Comparison of ENCODE assay signal across 8 mouse cellular contexts in genomic region chr6:106799333-106800226, GRCm38 (mm10). TPM values are rescaled to one million over a fixed set of nuclear protein-coding genes. Genes with fewer than 3 reads are reported as not detected.
DNase-seq lines count a peak whose midpoint lies in the region; ATAC-seq and TF ChIP-seq lines count a peak whose summit lies in the region.

Gene Crbn, minus strand, starts transcription at chr6:106800077.

- intact Hi-C loops in gastrocnemius, adult 2 months (cut with DNase I) = loop anchor here (5.0 kb wide), 2 partner anchors 32 to 1263 kb away; partner anchors contain the start of gene Trnt1
- intact Hi-C loops in left cerebral cortex, adult 2 months (cut with DNase I) = loop anchor here (2.0 to 10.0 kb wide), 2 partner anchors 31 to 925 kb away; partner anchors contain the start of gene Trnt1

- peak within 1 kb of the TSS; percentile 89 for H3K4me2 ChIP-seq in hindbrain, postnatal 0 days (ENCODE audit: low read depth, low read length)

- WGBS in hindbrain, postnatal 0 days = 3% methylated on average over 57 of the region's 57 CpGs

- H3K4me3 ChIP-seq in gastrocnemius, adult 2 months = peak within 1 kb of the TSS; percentile 80
- peak within 1 kb of the TSS; percentile 82 for H3K4me3 ChIP-seq in hindbrain, postnatal 0 days (ENCODE audit: low read length)
- peak within 1 kb of the TSS; percentile 74 for H3K4me3 ChIP-seq in left cerebral cortex, adult 2 months

- H3K4me1 ChIP-seq in hindbrain, postnatal 0 days (ENCODE audit: insufficient read depth, low read length) = peaks cover 12% of the 10 kb centered on the region; the same call in 1 of the 2 replicates

- peak within 1 kb of the TSS; percentile 91 for H3K27ac ChIP-seq in gastrocnemius, adult 2 months
- H3K27ac ChIP-seq in hindbrain, postnatal 0 days = no peak within 1 kb of the TSS
- peak within 1 kb of the TSS; percentile 68 for H3K27ac ChIP-seq in left cerebral cortex, adult 2 months

- H3K27me3 ChIP-seq in hindbrain, postnatal 0 days (ENCODE audit: insufficient read depth, low read length) = no peaks in the 10 kb centered on the region

- ATAC-seq in hindbrain, postnatal 0 days = peak; percentile 97
- peak; percentile 98 for ATAC-seq in megakaryocyte, adult 5-6 weeks (ENCODE audit: poor library complexity, severe bottlenecking)

- H3K9me3 ChIP-seq in hindbrain, postnatal 0 days (ENCODE audit: low read length) = no peaks in the 10 kb centered on the region

- peak within 1 kb of the TSS; percentile 82 for H3K9ac ChIP-seq in hindbrain, postnatal 0 days (replicated peaks; ENCODE audit: low read length)

- H3K36me3 ChIP-seq in hindbrain, postnatal 0 days (ENCODE audit: insufficient read depth, low read length) = peaks cover 4% of the 10 kb centered on the region; the same call in 1 of the 2 replicates

- peak; percentile 81 for DNase-seq in WW6 (ENCODE audit: low read depth, low spot score)
- peak; percentile 94 to 96 for DNase-seq in cerebellum, postnatal 4 days (ENCODE audit: low spot score in 2 of 2)
- peak; percentile 94 for DNase-seq in gastrocnemius, adult 2 months
- DNase-seq in hindbrain, postnatal 0 days (ENCODE audit: low spot score) = peak; percentile 96
- peak; percentile 90 to 97 for DNase-seq in left cerebral cortex, adult 2 months (ENCODE audit: extremely low spot score in 1 of 2, low spot score in 2 of 2)
- peak; percentile 92 to 93 for DNase-seq in right cerebral cortex, adult 2 months (ENCODE audit: low spot score in 2 of 2)
- DNase-seq in urinary bladder, postnatal 14 days (ENCODE audit: low spot score) = peak; percentile 91

- no peak; the same call in 1 of the 2 replicates for TF ChIP-seq CTCF in gastrocnemius, adult 2 months (IDR thresholded peaks at IDR 0.05)
- peak; percentile 89 for TF ChIP-seq CTCF in hindbrain, postnatal 0 days (IDR thresholded peaks at IDR 0.05; ENCODE audit: low read depth)
- TF ChIP-seq CTCF in left cerebral cortex, adult 2 months (IDR thresholded peaks at IDR 0.05) = peak; percentile 99

RNA-seq across cellular contexts. Expression of gene Crbn, which starts in this region (rescaled TPM):
- total RNA-seq in gastrocnemius, adult 2 months (2021) = 10 to 100 TPM; 50.6 to 60.7 TPM
- 41.5 and 48.8 TPM in 2 replicates for total RNA-seq in hindbrain, postnatal 0 days (2014; rRNA removed)
- polyA plus RNA-seq in hindbrain, postnatal 0 days (2015; fragmentation: Nextera tagmentation; extraction: Ambion mirVana) = 53.1 and 55.5 TPM in 2 replicates
- 100 to 1,000 TPM in 1 of 2 experiments, 10 to 100 TPM in 1; 93.1 to 103 TPM for total RNA-seq in left cerebral cortex, adult 2 months (2021)
- total RNA-seq in megakaryocyte, adult 5-6 weeks (2015) = 20.8 and 23.1 TPM in 2 replicates
- 38.7 and 44.3 TPM in 2 replicates for total RNA-seq in megakaryocyte, adult 5-6 weeks (2017)
